Mouse (Mus musculus): Measurements from ENCODE around the gene Gsg1l.

GRCm38 (mm10) chr7:125931602-125932001 lies 150.6 kb downstream of the Gsg1l start:
- TF ChIP-seq CTCF (IDR thresholded peaks at IDR 0.05; ENCODE audit: low read depth) (no peak), EP300 (IDR thresholded peaks at IDR 0.05; ENCODE audit: low read depth) (no peak)
